ENCODE assay signal across 14 mouse cellular contexts in genomic region chr17:8197652-8198051, GRCm38 (mm10). TPM values are rescaled to one million over a fixed set of nuclear protein-coding genes. Genes with fewer than 3 reads are reported as not detected.
A peak's percentile ranks its signal among the peaks of the same experiment; 100 is the strongest.
DNase-seq lines count a peak whose midpoint lies in the region; ATAC-seq and TF ChIP-seq lines count a peak whose summit lies in the region.
"Had no signal": no experiment of that assay in that cellular context is flagged by ENCODE, and none has a peak within 500 bp of the region (broad histone marks: within the 10 kb centered on the region; RNA-seq: fewer than 3 reads in every experiment).

No protein-coding gene starts in this region.

- H3K4me2 ChIP-seq in liver, embryonic 14.5 days (ENCODE audit: low read depth) = no peak overlapping the region
- H3K4me2 ChIP-seq in liver, embryonic 12.5 days = no peak overlapping the region
- no peak overlapping the region for H3K4me2 ChIP-seq in CH12.LX (ENCODE audit: insufficient read depth, low read depth, poor library complexity, severe bottlenecking)

- H3K4me1 ChIP-seq in liver, embryonic 14.5 days (replicated peaks; ENCODE audit: control insufficient read depth in 2 of 2, insufficient read depth in 2 of 2, low read length in 1 of 2) = no peaks in the 10 kb centered on the region
- no peaks in the 10 kb centered on the region; the same call in 1 of the 2 replicates for H3K4me1 ChIP-seq in liver, embryonic 12.5 days
- H3K4me1 ChIP-seq in CH12.LX (ENCODE audit: control insufficient read depth in 1 of 2, insufficient read depth in 2 of 2) = peaks cover 15 to 45% of the 10 kb centered on the region in 2 experiments; a peak in 3 of 4 replicates
- peaks cover 4% of the 10 kb centered on the region; the same call in 1 of the 2 replicates for H3K4me1 ChIP-seq in heart, embryonic 10.5 days

- no peaks in the 10 kb centered on the region for H3K27me3 ChIP-seq in liver, embryonic 14.5 days (ENCODE audit: control insufficient read depth, insufficient read depth, low read length)
- no peaks in the 10 kb centered on the region for H3K27me3 ChIP-seq in liver, embryonic 12.5 days (replicated peaks)
- no peaks in the 10 kb centered on the region for H3K27me3 ChIP-seq in CH12.LX (replicated peaks)
- no peaks in the 10 kb centered on the region for H3K27me3 ChIP-seq in heart, embryonic 10.5 days (ENCODE audit: insufficient read depth, poor library complexity, severe bottlenecking)

- H3K36me3 ChIP-seq in liver, embryonic 14.5 days (replicated peaks; ENCODE audit: control insufficient read depth, insufficient read depth, low read depth) = peaks cover 5% of the 10 kb centered on the region
- peaks cover 41% of the 10 kb centered on the region for H3K36me3 ChIP-seq in liver, embryonic 12.5 days
- peaks cover 14 to 44% of the 10 kb centered on the region in 2 experiments for H3K36me3 ChIP-seq in CH12.LX (replicated peaks in 1 of 2; ENCODE audit: control insufficient read depth in 1 of 2, insufficient read depth in 1 of 2, low read length in 1 of 2)
- peaks cover 29% of the 10 kb centered on the region for H3K36me3 ChIP-seq in heart, embryonic 10.5 days

- no peak for TF ChIP-seq EP300 in liver, embryonic 14.5 days (IDR thresholded peaks at IDR 0.05; ENCODE audit: low read depth)
- no peak for TF ChIP-seq EP300 in CH12.LX (IDR thresholded peaks at IDR 0.05; ENCODE audit: low read length)

- H3K27ac ChIP-seq in liver, embryonic 14.5 days = no peak overlapping the region
- H3K27ac ChIP-seq in liver, embryonic 12.5 days = no peak overlapping the region
- H3K27ac ChIP-seq in CH12.LX (ENCODE audit: insufficient read depth, low read depth) = no peak overlapping the region
- no peak overlapping the region for H3K27ac ChIP-seq in heart, embryonic 10.5 days

- peak; percentile 15 for DNase-seq in embryo, embryonic 10.5 days (ENCODE audit: low spot score)
- DNase-seq in embryo, embryonic 9.5 days (ENCODE audit: extremely low spot score) = no peak
- DNase-seq in liver, embryonic 14.5 days (ENCODE audit: low read depth in 3 of 3, low spot score in 3 of 3) = no peak
- DNase-seq in CH12.LX (ENCODE audit: extremely low read depth) = peak; percentile 57
- DNase-seq in urinary bladder, postnatal 4 days (ENCODE audit: low spot score in 2 of 2) = no peak
- no peak for DNase-seq in heart, embryonic 10.5 days (ENCODE audit: low spot score)
- DNase-seq: adrenal gland, postnatal 36 days; kidney, adult 9 months; lung, adult 2 months had no signal

- no peak for TF ChIP-seq POLR2A in CH12.LX (IDR thresholded peaks at IDR 0.05; ENCODE audit: low read depth, low read length)

- 0 out of 2 replicates have a peak, but pooled peaks have one; percentile 7 for TF ChIP-seq CTCF in liver, embryonic 14.5 days (IDR thresholded peaks at IDR 0.05; ENCODE audit: low read depth)
- TF ChIP-seq CTCF in CH12.LX (conservative IDR thresholded peaks at IDR 0.05 in 1 of 2, IDR thresholded peaks at IDR 0.05 in 1 of 2; ENCODE audit: low read depth in 2 of 2, low read length in 2 of 2) = peak in 1 of 2 experiments; percentile 62; a peak in 3 of 4 replicates

- no peak for ATAC-seq in liver, embryonic 14.5 days (ENCODE audit: insufficient read depth)
- ATAC-seq in liver, embryonic 12.5 days = no peak
- peak; percentile 65 for ATAC-seq in inflammation-experienced regulatory T-cells, adult 6 months

- 57% methylated on average over 3 of the region's 3 CpGs for WGBS in liver, embryonic 14.5 days (ENCODE audit: insufficient replicate concordance)
- 72% methylated on average over 3 of the region's 3 CpGs for WGBS in liver, embryonic 12.5 days (ENCODE audit: insufficient replicate concordance)
- 75% methylated on average over 3 of the region's 3 CpGs for WGBS in heart, embryonic 10.5 days

- TF ChIP-seq RAD21 in CH12.LX (IDR thresholded peaks at IDR 0.05; ENCODE audit: low read depth, low read length) = peak; percentile 66

- H3K4me3 ChIP-seq in liver, embryonic 14.5 days (ENCODE audit: insufficient read depth in 1 of 2, low read depth in 2 of 2, low read length in 2 of 2) = no peak overlapping the region
- no peak overlapping the region for H3K4me3 ChIP-seq in liver, embryonic 12.5 days
- no peak overlapping the region for H3K4me3 ChIP-seq in CH12.LX (replicated peaks in 1 of 3; ENCODE audit: low read depth in 2 of 3, low read length in 2 of 3, poor library complexity in 1 of 3)
- no peak overlapping the region for H3K4me3 ChIP-seq in heart, embryonic 10.5 days

- H3K79me2 ChIP-seq in CH12.LX (replicated peaks; ENCODE audit: control insufficient read depth, extremely low read depth, insufficient read depth, poor library complexity, severe bottlenecking) = no peaks in the 10 kb centered on the region

- dilution Hi-C loops in CH12.LX (cut with MboI; ENCODE audit: extremely low pct_ligation_motif_present, extremely low pct_unique_long_range_greater_than_20kb, low sequenced_read_pairs) = no loop called here

- no peak overlapping the region for H3K9ac ChIP-seq in liver, embryonic 14.5 days (replicated peaks)
- H3K9ac ChIP-seq in liver, embryonic 12.5 days = no peak overlapping the region
- H3K9ac ChIP-seq in CH12.LX (ENCODE audit: insufficient read depth, low read depth) = no peak overlapping the region

- in situ Hi-C loops in CH12.LX (cut with MboI; ENCODE audit: low pct_ligation_motif_present, low pct_unique_long_range_greater_than_20kb, low sequenced_read_pairs) = loop anchor here (5.0 to 10.0 kb wide), 2 partner anchors 107 to 175 kb away; no protein-coding TSS in a partner anchor

- no peaks in the 10 kb centered on the region for H3K9me3 ChIP-seq in liver, embryonic 14.5 days (ENCODE audit: control insufficient read depth, low read length)
- no peaks in the 10 kb centered on the region for H3K9me3 ChIP-seq in liver, embryonic 12.5 days (replicated peaks)
- no peaks in the 10 kb centered on the region for H3K9me3 ChIP-seq in CH12.LX (replicated peaks; ENCODE audit: low read length)
- H3K9me3 ChIP-seq in heart, embryonic 10.5 days = no peaks in the 10 kb centered on the region

TF ChIP-seq in CH12.LX, 34 proteins besides CTCF, POLR2A, EP300 and RAD21:
- no peak for TF ChIP-seq POLR2AphosphoS2 (IDR thresholded peaks at IDR 0.05; ENCODE audit: low read depth, low read length)
- TF ChIP-seq ZC3H11A (IDR thresholded peaks at IDR 0.05; ENCODE audit: low read depth, low read length) = peak; percentile 4; the same call in 1 of the 2 replicates
- TF ChIP-seq MAFK (IDR thresholded peaks at IDR 0.05; ENCODE audit: insufficient replicate concordance, low read length) = peak; percentile 11; the same call in 1 of the 2 replicates
- TF ChIP-seq ZNF384 (IDR thresholded peaks at IDR 0.05; ENCODE audit: low read depth, low read length) = 0 out of 2 replicates have a peak, but pooled peaks have one; percentile 17
- peak; percentile 67 for TF ChIP-seq SMC3 (IDR thresholded peaks at IDR 0.05; ENCODE audit: low read depth, low read length)
- TF ChIP-seq CHD1 (IDR thresholded peaks at IDR 0.05; ENCODE audit: low read depth, low read length) = no peak
- no peak for TF ChIP-seq TBP (conservative IDR thresholded peaks at IDR 0.05; ENCODE audit: low read depth, low read length)
- TF ChIP-seq MAX (IDR thresholded peaks at IDR 0.05; ENCODE audit: low read length) = 0 out of 2 replicates have a peak, but pooled peaks have one; percentile 38

RNA-seq across cellular contexts. Expression of gene Fgfr1op, which starts 32.4 kb away (rescaled TPM):
- polyA plus RNA-seq in liver, embryonic 14.5 days (2012; rRNA removed) = 2.8 and 5.6 TPM in 2 replicates
- 10.5 and 11.8 TPM in 2 replicates for polyA plus RNA-seq in liver, embryonic 14.5 days (2014; fragmentation: Nextera tagmentation; extraction: Ambion mirVana)
- polyA plus RNA-seq in liver, embryonic 12.5 days (2016; fragmentation: Nextera tagmentation; extraction: Ambion mirVana) = 18.2 and 18.8 TPM in 2 replicates
- total RNA-seq in CH12.LX (2012; rRNA removed) (29.8 and 34.7 TPM in 2 replicates), CH12.LX (2014; rRNA removed) (56.3 and 60.7 TPM in 2 replicates)
- 46.9 and 55.3 TPM in 2 replicates for polyA plus RNA-seq in CH12.LX (2012; ENCODE audit: insufficient read length, low read depth)
- 10 to 100 TPM; 22.8 to 31.0 (median 24.2) TPM for polyA plus RNA-seq in inflammation-experienced regulatory T-cells, adult 6 months (2017; shearing (Covaris generic))
- 24.9 and 30.8 TPM in 2 replicates for polyA plus RNA-seq in heart, embryonic 10.5 days (2016; fragmentation: Nextera tagmentation; extraction: Ambion mirVana)

RNA-seq across cellular contexts. Expression of gene Ccr6, which starts 38.2 kb away (rescaled TPM):
- 0.04 TPM in 1 of 2 replicates, not detected in the other for polyA plus RNA-seq in liver, embryonic 14.5 days (2012; rRNA removed)
- not detected in 2 replicates for polyA plus RNA-seq in liver, embryonic 14.5 days (2014; fragmentation: Nextera tagmentation; extraction: Ambion mirVana)
- 0.22 TPM in 1 of 2 replicates, not detected in the other for polyA plus RNA-seq in liver, embryonic 12.5 days (2016; fragmentation: Nextera tagmentation; extraction: Ambion mirVana)
- total RNA-seq in CH12.LX (2012; rRNA removed) = 1.5 and 1.8 TPM in 2 replicates
- total RNA-seq in CH12.LX (2014; rRNA removed) = 4.1 and 5.2 TPM in 2 replicates
- 8.0 TPM in 2 replicates for polyA plus RNA-seq in CH12.LX (2012; ENCODE audit: insufficient read length, low read depth)
- 100 to 1,000 TPM in 2 of 3 experiments, 10 to 100 TPM in 1; 42.1 to 112 (median 100) TPM for polyA plus RNA-seq in inflammation-experienced regulatory T-cells, adult 6 months (2017; shearing (Covaris generic))
- polyA plus RNA-seq in heart, embryonic 10.5 days (2016; fragmentation: Nextera tagmentation; extraction: Ambion mirVana) = not detected in 2 replicates
- total RNA-seq: adrenal gland, postnatal 36 days had no signal
- polyA plus RNA-seq: C2C12; neural tube, embryonic 11.5 days had no signal

RNA-seq across cellular contexts. Expression of gene Rnaset2a, which starts 49.8 kb away (rescaled TPM):
- polyA plus RNA-seq in liver, embryonic 14.5 days (2012; rRNA removed) = 9.8 and 13.5 TPM in 2 replicates
- polyA plus RNA-seq in liver, embryonic 14.5 days (2014; fragmentation: Nextera tagmentation; extraction: Ambion mirVana) = 14.9 and 16.2 TPM in 2 replicates
- polyA plus RNA-seq in liver, embryonic 12.5 days (2016; fragmentation: Nextera tagmentation; extraction: Ambion mirVana) = 16.6 and 17.0 TPM in 2 replicates
- total RNA-seq in CH12.LX (2012; rRNA removed) = 33.0 and 53.2 TPM in 2 replicates
- 22.1 and 23.5 TPM in 2 replicates for total RNA-seq in CH12.LX (2014; rRNA removed)
- 15.0 and 17.0 TPM in 2 replicates for polyA plus RNA-seq in CH12.LX (2012; ENCODE audit: insufficient read length, low read depth)
- polyA plus RNA-seq in inflammation-experienced regulatory T-cells, adult 6 months (2017; shearing (Covaris generic)) = 10 to 100 TPM; 41.7 to 52.1 (median 51.3) TPM
- polyA plus RNA-seq in heart, embryonic 10.5 days (2016; fragmentation: Nextera tagmentation; extraction: Ambion mirVana) = 25.0 and 30.2 TPM in 2 replicates

RNA-seq across cellular contexts. Expression of gene Gm49673, which starts 50.1 kb away (rescaled TPM):
- 0.08 TPM in 1 of 2 replicates, not detected in the other for polyA plus RNA-seq in liver, embryonic 14.5 days (2012; rRNA removed)
- polyA plus RNA-seq in liver, embryonic 14.5 days (2014; fragmentation: Nextera tagmentation; extraction: Ambion mirVana) = not detected in 2 replicates
- polyA plus RNA-seq in liver, embryonic 12.5 days (2016; fragmentation: Nextera tagmentation; extraction: Ambion mirVana) = not detected in 2 replicates
- total RNA-seq in CH12.LX (2012; rRNA removed) (0.17 TPM in 1 of 2 replicates, not detected in the other), CH12.LX (2014; rRNA removed) (not detected in 2 replicates)
- polyA plus RNA-seq in CH12.LX (2012; ENCODE audit: insufficient read length, low read depth) = 0.10 TPM in 1 of 2 replicates, not detected in the other
- polyA plus RNA-seq in inflammation-experienced regulatory T-cells, adult 6 months (2017; shearing (Covaris generic)) = under 1 TPM in 1 of 3 experiments, not detected in 2; 0.26 TPM
- 0.10 TPM in 1 of 2 replicates, not detected in the other for polyA plus RNA-seq in heart, embryonic 10.5 days (2016; fragmentation: Nextera tagmentation; extraction: Ambion mirVana)
- polyA plus RNA-seq: heart, embryonic 16.5 days had no signal

Comparison
In these comparisons a context has a peak if more than half of its experiments do, and no peak if none do; other contexts are left out.
1. DNase-seq: peak in embryo, embryonic 10.5 days (single experiment) and CH12.LX (single experiment); none in embryo, embryonic 9.5 days (single experiment), liver, embryonic 14.5 days (0 of 3), urinary bladder, postnatal 4 days (0 of 2) and heart, embryonic 10.5 days (single experiment).